Mouse (Mus musculus): Measurements from ENCODE around the gene Ankrd53. TPM values are rescaled to one million over a fixed set of nuclear protein-coding genes. Genes with fewer than 3 reads are reported as not detected.

The Ankrd53 gene
- polyA plus RNA-seq, 1 experiment from 2014 or later: 0.33 TPM

GRCm38 (mm10) chr6:83791251-83791890 is 28.9 kb downstream of the Ankrd53 start:
- ATAC-seq (replicated peaks; ENCODE audit: low FRiP score, low read depth): no peak
- TF ChIP-seq CTCF (IDR thresholded peaks at IDR 0.05; ENCODE audit: low read depth): no peak
- Histone ChIP-seq H3K4me3 (replicated peaks; ENCODE audit: low read depth, low read length) (no peak overlapping the region), H3K9me3 (replicated peaks; ENCODE audit: low read length) (no peaks in the 10 kb centered on the region), H3K27me3 (ENCODE audit: insufficient read depth, low read length) (no peaks in the 10 kb centered on the region), H3K9ac (ENCODE audit: low read depth, low read length) (no peak overlapping the region), H3K27ac (no peak overlapping the region), H3K36me3 (ENCODE audit: insufficient read depth, low read length) (no peaks in the 10 kb centered on the region), H3K4me1 (replicated peaks; ENCODE audit: insufficient read depth, low read length) (peaks cover 6% of the 10 kb centered on the region; the same call in 1 of the 2 replicates), H3K4me2 (ENCODE audit: low read length) (no peak overlapping the region)
- DNase-seq (ENCODE audit: low spot score): no peak
- 67% methylated on average over 4 of the region's 4 CpGs for WGBS

- Histone ChIP-seq H3K9me3 (replicated peaks; ENCODE audit: low read length) (no peaks in the 10 kb centered on the region), H3K9ac (ENCODE audit: low read depth, low read length) (peak within 1 kb of the TSS; percentile 82), H3K4me3 (replicated peaks; ENCODE audit: low read depth, low read length) (peak within 1 kb of the TSS; percentile 78), H3K27me3 (ENCODE audit: insufficient read depth, low read length) (no peaks in the 10 kb centered on the region), H3K27ac (peak within 1 kb of the TSS; percentile 92), H3K4me1 (replicated peaks; ENCODE audit: insufficient read depth, low read length) (peaks cover 8% of the 10 kb centered on the region; the same call in 1 of the 2 replicates), H3K36me3 (ENCODE audit: insufficient read depth, low read length) (0 out of 2 replicates have a peak, but pooled peaks cover 7% of the 10 kb centered on the region), H3K4me2 (ENCODE audit: low read length) (peak within 1 kb of the TSS; percentile 94)
- no peak; the same call in 1 of the 2 replicates for TF ChIP-seq CTCF (IDR thresholded peaks at IDR 0.05; ENCODE audit: low read depth)
- under 1% methylated on average over 43 of the region's 43 CpGs for WGBS
- peak; percentile 97 for ATAC-seq (replicated peaks; ENCODE audit: low FRiP score, low read depth)
- DNase-seq (ENCODE audit: low spot score): peak; percentile 97
These were observed 32.4 kb downstream of the Ankrd53 start, which contains the start of gene Nagk for GRCm38 (mm10) chr6:83794760-83795296. Gene Nagk, plus strand, starts transcription at chr6:83794982.

- peak; percentile 14; the same call in 1 of the 2 replicates for ATAC-seq (replicated peaks; ENCODE audit: low FRiP score, low read depth)
- peak overlapping the region; percentile 92 for H3K27ac ChIP-seq
- H3K36me3 ChIP-seq (ENCODE audit: insufficient read depth, low read length): peaks cover 12% of the 10 kb centered on the region
- H3K4me1 ChIP-seq (replicated peaks; ENCODE audit: insufficient read depth, low read length): peaks cover 8% of the 10 kb centered on the region; the same call in 1 of the 2 replicates
- peak overlapping the region; percentile 94 for H3K4me2 ChIP-seq (ENCODE audit: low read length)
- no peaks in the 10 kb centered on the region for H3K27me3 ChIP-seq (ENCODE audit: insufficient read depth, low read length)
- no peaks in the 10 kb centered on the region for H3K9me3 ChIP-seq (replicated peaks; ENCODE audit: low read length)
- TF ChIP-seq CTCF (IDR thresholded peaks at IDR 0.05; ENCODE audit: low read depth): no peak
- WGBS: 5% methylated on average over 13 of the region's 13 CpGs
- peak overlapping the region; percentile 82 for H3K9ac ChIP-seq (ENCODE audit: low read depth, low read length)
- H3K4me3 ChIP-seq (replicated peaks; ENCODE audit: low read depth, low read length): peak overlapping the region; percentile 78
- DNase-seq (ENCODE audit: low spot score): peak; percentile 44
These were observed 33.1 kb downstream of the Ankrd53 start for GRCm38 (mm10) chr6:83795492-83795900.

- H3K27me3 ChIP-seq (ENCODE audit: insufficient read depth, low read length): no peaks in the 10 kb centered on the region
- TF ChIP-seq CTCF (IDR thresholded peaks at IDR 0.05; ENCODE audit: low read depth): peak; percentile 30; the same call in 1 of the 2 replicates
- H3K27ac ChIP-seq: 0 out of 2 replicates have a peak overlapping the region, but pooled peaks have one; percentile 11
- ATAC-seq (replicated peaks; ENCODE audit: low FRiP score, low read depth) (no peak), DNase-seq (ENCODE audit: low spot score) (peak; percentile 40)
- peaks cover 16% of the 10 kb centered on the region for H3K36me3 ChIP-seq (ENCODE audit: insufficient read depth, low read length)
- no peaks in the 10 kb centered on the region for H3K9me3 ChIP-seq (replicated peaks; ENCODE audit: low read length)
- no peak overlapping the region for H3K9ac ChIP-seq (ENCODE audit: low read depth, low read length)
- H3K4me2 ChIP-seq (ENCODE audit: low read length): no peak overlapping the region
- H3K4me1 ChIP-seq (replicated peaks; ENCODE audit: insufficient read depth, low read length): peaks cover 8% of the 10 kb centered on the region; the same call in 1 of the 2 replicates
- no peak overlapping the region for H3K4me3 ChIP-seq (replicated peaks; ENCODE audit: low read depth, low read length)
- WGBS: 49% methylated on average over 3 of the region's 3 CpGs
These were observed 34.2 kb downstream of the Ankrd53 start for GRCm38 (mm10) chr6:83796686-83797085.

GRCm38 (mm10) chr6:83802033-83802432 is 39.6 kb downstream of the Ankrd53 start:
- no peak overlapping the region for H3K4me2 ChIP-seq (ENCODE audit: low read length)
- H3K36me3 ChIP-seq (ENCODE audit: insufficient read depth, low read length): peaks cover 31% of the 10 kb centered on the region
- no peak overlapping the region for H3K9ac ChIP-seq (ENCODE audit: low read depth, low read length)
- H3K27ac ChIP-seq: no peak overlapping the region
- TF ChIP-seq CTCF (IDR thresholded peaks at IDR 0.05; ENCODE audit: low read depth): no peak
- DNase-seq (ENCODE audit: low spot score) (no peak), ATAC-seq (replicated peaks; ENCODE audit: low FRiP score, low read depth) (no peak)
- 93% methylated on average over 5 of the region's 5 CpGs for WGBS
- H3K9me3 ChIP-seq (replicated peaks; ENCODE audit: low read length): no peaks in the 10 kb centered on the region
- H3K4me3 ChIP-seq (replicated peaks; ENCODE audit: low read depth, low read length): no peak overlapping the region
- H3K27me3 ChIP-seq (ENCODE audit: insufficient read depth, low read length): no peaks in the 10 kb centered on the region
- no peaks in the 10 kb centered on the region for H3K4me1 ChIP-seq (replicated peaks; ENCODE audit: insufficient read depth, low read length)

- Histone ChIP-seq H3K36me3 (ENCODE audit: insufficient read depth, low read length) (peaks cover 31% of the 10 kb centered on the region), H3K9me3 (replicated peaks; ENCODE audit: low read length) (no peaks in the 10 kb centered on the region), H3K4me1 (replicated peaks; ENCODE audit: insufficient read depth, low read length) (no peaks in the 10 kb centered on the region), H3K27ac (no peak overlapping the region), H3K4me2 (ENCODE audit: low read length) (no peak overlapping the region), H3K4me3 (replicated peaks; ENCODE audit: low read depth, low read length) (no peak overlapping the region), H3K27me3 (ENCODE audit: insufficient read depth, low read length) (no peaks in the 10 kb centered on the region), H3K9ac (ENCODE audit: low read depth, low read length) (no peak overlapping the region)
- DNase-seq (ENCODE audit: low spot score): no peak
- 90% methylated on average over 3 of the region's 3 CpGs for WGBS
- no peak for TF ChIP-seq CTCF (IDR thresholded peaks at IDR 0.05; ENCODE audit: low read depth)
- ATAC-seq (replicated peaks; ENCODE audit: low FRiP score, low read depth): no peak
These were observed 40.4 kb downstream of the Ankrd53 start for GRCm38 (mm10) chr6:83802846-83803245.

Data from kidney, postnatal 0 days (tissue).